Mouse (Mus musculus): Measurements from ENCODE around the gene Pstpip1.
A peak's percentile ranks its signal among the peaks of the same experiment; 100 is the strongest.

The Pstpip1 gene

DNA sequence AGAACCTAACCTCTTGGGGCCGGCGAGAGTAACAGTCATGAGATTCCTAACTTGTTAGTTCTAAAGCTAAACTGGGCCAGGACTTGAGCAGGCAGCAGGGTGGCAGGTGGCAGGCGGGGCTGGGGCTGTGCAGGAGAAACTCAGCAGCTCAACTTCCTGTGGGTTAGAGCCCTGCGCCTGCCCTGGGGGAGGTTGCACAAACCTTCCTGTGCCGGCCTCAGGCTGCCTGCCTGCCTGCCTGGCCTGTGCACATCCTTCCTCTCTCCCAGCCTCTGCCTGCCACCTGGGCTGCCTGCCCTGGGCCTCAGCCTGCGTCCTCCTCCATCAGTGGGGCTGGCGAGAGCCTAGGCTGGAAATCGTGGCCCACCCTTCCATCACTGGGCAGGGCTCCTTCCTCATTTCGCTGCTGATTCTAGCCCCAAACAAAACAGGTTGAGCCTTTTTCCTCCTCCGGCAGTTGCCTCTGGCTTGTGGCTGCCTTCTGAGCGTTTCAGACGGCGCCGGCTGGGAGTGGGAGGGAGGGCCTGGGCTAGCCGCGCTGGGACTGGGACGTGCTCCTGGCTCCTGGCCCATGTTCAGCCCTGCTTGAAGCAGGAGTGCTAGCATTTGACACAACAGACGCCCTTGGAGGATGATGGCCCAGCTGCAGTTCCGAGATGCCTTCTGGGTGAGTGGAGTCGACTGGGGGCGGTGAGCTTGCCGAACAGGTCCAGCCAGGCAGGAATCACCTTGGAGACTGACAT lies at the start of gene Pstpip1:
Gene Pstpip1, plus strand, starts transcription at position 185 of the 743 bp plus-strand sequence.
- DNase-seq: peak; percentile 94

DNA sequence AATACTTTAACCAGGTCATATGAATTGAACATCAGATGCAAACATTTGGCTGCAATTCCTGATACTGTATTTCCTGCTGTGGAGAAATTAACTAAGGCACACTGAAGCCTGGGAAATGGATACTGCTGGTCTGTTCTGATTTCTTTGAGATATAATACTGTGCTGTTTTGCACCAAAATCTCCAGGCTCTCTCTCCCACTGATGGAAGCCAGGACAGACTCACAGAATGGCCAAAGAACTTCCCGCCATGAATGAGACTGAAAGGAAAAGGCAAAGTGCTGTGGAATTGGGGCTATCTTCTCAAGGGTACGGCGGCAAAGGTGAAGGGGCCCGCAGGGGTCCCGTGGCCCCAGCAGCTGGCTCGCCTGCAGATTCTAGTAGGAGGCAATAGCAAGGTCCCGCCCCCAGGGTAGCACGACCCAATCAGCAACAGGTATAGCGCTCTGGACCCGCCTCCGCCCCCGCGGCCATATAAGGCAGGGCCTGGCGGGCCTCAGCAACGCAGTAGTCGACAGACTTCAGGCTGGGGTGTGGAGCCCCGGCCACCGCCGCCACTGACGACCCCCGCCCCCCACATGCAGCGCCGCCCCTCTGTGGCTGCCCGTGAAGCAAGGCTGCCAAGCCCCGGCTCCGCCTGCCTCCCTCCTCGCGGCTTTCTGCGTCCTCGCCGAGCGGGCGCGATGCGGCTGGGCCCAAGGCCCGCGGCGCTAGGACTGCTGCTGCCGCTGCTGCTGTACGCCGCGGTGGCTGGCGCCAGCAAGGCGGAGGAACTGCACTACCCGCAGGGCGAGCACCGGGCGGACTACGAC lies 48.2 kb upstream of the Pstpip1 start, which contains the start of gene Rcn2:
Gene Rcn2, plus strand, starts transcription at position 474 of the 809 bp plus-strand sequence.
- peak; percentile 99 for DNase-seq

DNA sequence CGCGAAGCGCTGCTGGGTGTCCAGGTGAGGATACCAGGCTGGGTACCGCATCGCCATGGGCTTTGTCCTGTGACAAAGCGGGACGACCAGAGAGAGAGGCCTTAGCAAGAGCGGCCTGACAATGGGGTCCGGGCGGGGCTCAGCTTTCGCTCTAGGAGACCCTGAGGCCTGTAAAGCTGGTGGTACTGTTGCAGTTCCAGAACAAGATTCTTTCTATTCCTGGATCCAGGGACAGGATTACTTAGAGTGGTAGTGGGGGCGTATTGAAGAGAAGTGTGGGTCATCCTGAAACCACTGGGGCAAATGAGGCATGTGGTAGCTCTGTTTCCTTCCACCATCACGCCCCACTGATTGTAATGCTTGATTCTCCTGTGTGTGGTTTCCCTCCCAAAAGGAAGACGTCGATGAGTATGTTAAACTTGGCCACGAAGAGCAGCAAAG lies 47.6 kb upstream of the Pstpip1 start:
- no peak for DNase-seq

DNA sequence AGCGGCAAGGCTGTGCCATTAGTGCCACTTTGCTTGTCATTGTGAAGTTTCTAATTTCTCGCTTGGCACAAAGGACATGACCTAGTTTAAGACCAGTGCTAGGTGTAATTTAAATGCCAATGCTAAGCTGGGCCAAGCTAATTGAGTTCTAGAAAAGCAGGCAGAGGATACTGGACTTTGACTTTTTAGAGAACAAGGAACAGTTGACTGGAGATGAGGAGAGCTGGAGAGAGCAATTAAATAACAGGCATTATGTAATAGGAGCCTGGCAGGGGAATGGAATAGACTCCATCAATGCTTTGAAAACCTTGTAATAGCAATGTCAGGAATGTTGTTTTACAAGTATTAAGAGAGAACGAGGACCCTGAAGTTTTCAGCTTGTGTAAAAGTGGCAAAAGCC lies 36.0 kb upstream of the Pstpip1 start:
- no peak for DNase-seq

DNA sequence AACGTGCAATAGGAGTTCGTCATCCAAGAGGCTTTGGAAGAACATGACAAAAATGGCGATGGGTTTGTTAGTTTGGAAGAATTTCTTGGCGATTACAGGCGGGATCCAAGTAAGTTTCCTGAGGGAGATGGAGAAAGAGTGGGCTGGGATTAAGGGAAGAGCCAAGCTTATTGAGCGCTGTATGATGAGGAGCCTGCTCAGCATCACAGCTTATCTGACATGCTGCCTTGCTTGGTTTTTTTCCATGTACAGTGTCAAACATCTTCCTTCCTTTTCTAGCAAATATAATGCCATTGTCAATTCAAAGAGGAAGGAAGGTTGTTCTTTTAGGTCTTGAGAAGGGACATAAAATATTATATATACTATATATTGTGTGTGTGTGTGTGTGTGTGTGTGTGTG lies 33.6 kb upstream of the Pstpip1 start:
- DNase-seq: no peak

DNA sequence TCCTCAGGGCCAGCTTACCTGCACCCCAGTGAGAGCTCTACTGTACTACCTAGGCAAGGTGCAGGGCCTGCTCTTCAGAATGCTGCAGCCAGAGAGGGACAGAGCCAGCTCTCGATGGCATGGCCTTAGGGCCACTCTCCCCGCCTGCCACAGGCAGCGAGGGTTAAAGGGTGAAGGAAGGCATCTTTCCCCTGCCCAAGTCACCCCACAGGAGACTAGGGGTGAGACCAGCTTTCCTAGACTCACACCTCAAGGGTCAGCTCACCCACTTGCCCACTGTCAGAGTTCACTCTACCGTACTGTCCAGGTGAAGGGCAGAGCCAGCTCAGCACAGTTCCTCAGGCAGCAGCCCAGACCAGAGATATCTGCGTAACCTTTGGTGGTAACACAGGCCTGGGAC lies 27.4 kb upstream of the Pstpip1 start:
- DNase-seq: no peak

DNA sequence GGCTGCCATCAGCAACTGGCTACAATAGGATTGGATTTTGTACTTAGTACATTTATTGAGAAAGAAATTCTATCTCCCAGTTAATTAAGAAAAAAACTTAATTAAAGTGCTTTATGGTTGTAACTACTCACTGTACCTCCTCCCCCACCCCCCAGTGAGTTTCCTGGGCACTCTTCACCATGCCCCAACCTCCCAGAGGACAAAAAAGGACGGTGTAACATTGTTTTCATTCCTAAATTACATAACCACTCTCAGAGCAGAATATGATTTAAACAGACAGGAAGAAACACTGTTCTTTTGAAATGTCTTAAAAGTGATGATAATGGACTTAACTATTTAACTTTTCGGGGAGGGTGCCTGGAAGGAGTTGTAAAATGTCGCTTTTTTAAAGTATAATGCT lies 24.8 kb upstream of the Pstpip1 start:
- no peak for DNase-seq

DNA sequence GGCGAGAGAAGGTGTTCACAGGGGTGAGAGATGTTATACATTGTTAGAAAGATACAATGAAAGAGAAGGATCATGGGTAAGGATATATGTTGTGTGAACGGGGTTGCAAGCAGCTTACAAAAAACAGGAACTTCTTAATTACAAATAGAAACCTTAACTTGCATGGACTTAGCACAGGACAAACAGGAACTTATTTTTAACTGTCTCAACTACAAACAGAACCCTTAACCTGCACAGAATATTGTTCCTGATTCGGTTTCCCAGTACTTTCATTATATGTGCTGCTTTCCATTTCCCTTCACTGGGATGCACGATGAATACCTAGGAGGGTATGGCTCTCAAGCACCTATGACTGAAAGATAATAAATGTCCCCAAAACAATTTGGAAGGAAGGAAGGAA lies 21.8 kb upstream of the Pstpip1 start:
- no peak for DNase-seq

DNA sequence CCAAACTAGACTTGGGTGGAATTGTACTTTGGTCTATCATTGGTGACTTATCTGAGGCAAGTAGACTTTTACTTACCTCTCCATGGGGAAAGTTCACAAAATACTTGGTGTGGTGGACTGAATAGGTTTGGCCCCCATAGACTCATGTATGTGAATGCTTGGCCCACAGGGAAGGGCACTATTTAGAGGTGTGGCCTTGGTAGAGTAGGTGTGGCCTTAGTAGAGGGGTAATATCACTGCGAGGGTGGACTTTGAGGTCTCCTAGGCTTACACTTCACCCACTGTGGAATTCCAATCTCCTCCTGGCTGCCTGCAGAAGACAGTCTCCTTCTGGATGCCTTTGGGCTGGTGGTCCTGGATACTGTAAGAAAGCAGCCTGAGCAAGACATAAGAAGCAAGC lies 21.1 kb upstream of the Pstpip1 start:
- no peak for DNase-seq

DNA sequence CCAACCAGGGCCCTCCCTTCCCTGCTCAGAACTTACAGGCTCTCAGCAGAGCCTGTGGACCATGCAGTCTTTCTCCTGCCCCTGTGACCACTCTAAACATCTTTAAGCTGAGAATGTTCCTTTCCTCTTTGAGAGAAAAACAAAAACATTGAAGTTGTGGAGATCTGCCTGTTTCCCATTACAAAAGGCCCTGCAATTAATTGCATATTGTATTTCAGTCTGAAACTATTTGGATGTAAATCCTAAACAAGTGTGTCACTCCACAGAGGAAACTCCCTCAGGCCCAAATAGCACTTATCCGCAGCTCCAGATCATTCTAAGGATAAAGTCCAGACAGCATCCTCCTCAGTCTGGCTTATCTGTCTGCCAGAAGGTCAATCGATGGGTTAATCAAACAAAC lies 16.9 kb upstream of the Pstpip1 start:
- no peak for DNase-seq

DNA sequence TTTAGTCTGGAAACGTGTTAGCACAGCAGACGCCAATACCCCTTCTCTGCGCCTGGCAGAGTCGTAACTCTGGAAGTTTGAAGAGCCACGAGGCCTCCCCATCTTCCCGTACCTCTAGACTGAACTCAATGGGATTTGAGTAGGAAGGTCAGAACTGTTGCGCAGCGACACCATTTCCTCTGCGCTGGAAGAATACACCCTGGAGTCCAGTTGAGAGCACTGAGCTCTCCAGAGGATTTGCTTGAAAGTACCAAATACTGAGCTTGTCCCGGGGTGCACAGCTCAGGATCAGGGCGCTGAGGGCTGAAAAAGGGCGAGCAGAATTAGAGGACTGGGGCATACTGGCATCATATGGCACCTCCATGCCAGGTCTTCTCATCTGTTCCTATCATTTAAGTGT lies 14.9 kb upstream of the Pstpip1 start:
- DNase-seq: no peak

DNA sequence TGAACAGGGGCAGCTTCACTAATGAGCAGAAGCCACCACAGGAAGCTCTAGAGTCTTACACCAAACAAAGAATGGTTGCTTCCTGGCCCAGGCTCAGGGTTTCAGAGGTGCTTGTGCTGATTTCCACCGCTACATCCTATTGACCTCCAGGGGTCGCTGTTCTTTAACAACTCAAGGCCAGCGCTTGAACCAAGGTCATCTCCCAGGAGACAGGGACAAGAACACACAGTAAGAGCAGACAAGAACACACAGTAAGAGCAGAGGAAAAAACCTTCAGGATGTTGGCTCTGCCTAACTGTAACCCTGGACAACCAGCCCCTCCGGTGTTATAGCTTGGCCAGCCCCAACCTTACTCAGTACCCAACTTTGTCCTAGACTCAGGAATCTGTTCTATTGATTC lies 14.5 kb upstream of the Pstpip1 start:
- peak; percentile 76 for DNase-seq

DNA sequence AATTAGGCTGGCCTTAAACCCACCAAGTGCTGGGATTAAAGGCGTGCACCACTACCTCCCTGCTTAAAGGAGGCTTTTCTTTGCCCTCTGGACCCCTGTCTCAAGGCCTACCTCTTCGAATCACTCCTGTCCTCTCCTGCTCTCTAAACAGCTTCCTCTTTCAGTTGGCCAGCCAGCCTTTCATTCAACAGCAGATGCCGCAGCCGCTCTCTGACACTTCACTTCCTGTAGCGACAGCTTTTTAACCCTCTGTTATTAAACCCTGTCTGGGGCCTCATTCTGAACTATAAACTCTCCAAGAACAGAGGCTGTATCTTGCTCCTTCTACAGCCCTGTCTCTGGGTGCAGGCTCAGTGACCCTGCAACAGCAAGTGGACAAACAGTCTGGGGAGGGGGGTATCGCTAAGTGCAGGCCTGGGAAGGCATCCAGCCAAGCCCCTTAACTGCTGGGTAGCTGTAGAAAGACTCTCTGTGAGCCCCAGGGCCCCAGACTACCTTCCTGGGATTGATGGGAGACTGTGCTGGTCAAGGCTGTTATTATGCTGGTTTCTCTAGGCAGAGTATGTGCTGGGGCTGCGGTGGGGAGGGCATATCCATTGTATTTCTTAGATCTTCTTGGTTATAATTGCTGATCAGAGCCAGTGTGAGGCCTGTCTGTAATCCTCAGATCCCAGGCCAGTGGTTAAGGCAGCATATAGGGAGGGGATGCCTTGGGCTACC lies 13.7 kb upstream of the Pstpip1 start:
- DNase-seq: peak; percentile 77

DNA sequence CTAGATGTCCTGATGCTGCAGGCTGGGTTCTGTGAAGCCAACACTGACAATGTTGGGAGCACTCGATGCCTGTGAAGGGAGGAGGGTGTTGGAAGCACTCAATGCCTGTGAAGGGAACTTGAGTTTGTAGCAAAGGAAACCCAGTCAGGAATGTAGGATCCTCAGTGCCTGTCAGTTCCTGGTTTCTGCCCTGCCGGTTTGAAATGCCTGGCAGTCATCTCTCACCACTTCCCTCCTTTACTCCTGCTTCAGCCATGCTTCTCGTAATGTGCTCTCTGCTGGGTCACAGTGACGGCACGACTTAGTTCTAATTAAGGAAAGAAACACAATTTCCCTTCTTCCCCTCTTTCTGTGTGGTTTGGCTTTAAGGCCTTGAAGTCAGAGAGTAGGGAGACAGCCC lies 10.2 kb upstream of the Pstpip1 start:
- no peak for DNase-seq

DNA sequence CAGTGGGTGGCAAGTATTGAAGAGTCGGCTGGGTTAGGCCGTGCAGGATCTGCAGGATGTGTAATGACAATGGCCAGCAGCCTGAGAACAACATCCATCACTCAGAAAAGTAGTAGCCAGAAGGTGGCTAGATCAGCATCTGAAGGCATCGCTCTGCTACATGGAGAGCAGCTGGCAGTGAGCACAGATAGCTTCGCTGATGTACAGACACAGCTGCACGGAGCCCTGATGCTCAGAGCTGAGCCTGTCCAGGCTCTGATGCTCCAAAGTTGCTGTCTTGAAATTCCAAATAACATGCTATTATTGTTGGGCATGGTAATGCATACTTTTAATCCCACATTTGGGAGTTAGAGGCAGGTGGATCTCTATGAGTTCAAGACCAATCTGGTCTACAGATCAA lies 3.2 kb upstream of the Pstpip1 start:
- DNase-seq: no peak

DNA sequence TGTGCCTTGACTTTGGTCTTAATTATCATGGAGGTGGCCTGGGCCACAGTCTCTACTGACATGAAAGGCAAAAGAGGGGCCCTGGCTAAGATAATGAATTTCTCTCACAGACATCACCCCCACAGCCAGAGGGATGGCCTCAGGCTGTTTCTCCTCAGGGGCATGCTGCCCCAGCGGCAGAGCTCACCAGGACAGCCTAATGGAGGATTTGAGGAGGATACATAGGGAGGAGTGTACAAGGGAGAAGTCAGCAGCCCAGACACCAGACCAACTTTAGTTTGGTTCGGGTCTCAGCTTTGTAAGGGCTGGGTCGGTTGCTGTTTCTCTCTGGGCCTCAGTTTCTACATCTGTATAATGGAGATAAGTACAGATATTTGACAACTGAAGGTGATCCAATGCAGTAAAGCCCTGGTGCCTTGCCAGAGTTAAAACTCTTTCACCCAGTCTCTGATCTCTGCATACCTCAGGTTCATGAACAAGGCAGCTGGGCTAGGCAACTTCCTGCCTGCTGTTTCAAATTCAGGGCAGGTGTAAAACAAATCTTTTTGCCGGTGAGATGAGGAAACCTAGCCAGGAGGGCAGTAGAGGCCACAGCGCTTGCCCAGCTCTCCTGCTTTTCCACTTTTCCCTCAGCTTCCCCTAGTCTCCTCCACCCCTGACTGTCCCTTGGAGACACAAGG lies 924 bp downstream of the Pstpip1 start:
- peak; percentile 65 for DNase-seq

DNA sequence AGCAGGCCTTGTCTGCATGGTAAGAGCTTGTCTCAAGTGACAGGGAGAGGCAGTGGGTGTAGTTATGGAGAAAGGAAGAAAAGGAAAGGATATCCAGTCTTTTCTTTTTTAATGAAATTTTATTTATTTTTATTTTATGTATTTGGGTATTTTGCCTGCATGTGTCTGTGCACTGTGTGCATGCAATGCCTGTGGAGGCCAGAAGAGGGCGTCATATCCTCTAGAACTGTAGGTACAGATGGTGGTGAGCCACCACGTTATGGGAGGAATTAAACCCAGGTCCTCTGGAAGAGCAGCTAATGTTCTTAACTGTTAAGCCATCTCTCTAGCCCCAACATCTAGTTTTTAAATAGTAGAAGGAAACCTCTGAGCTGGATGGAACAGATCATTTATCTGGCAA lies 2.3 kb downstream of the Pstpip1 start:
- peak; percentile 63 for DNase-seq

DNA sequence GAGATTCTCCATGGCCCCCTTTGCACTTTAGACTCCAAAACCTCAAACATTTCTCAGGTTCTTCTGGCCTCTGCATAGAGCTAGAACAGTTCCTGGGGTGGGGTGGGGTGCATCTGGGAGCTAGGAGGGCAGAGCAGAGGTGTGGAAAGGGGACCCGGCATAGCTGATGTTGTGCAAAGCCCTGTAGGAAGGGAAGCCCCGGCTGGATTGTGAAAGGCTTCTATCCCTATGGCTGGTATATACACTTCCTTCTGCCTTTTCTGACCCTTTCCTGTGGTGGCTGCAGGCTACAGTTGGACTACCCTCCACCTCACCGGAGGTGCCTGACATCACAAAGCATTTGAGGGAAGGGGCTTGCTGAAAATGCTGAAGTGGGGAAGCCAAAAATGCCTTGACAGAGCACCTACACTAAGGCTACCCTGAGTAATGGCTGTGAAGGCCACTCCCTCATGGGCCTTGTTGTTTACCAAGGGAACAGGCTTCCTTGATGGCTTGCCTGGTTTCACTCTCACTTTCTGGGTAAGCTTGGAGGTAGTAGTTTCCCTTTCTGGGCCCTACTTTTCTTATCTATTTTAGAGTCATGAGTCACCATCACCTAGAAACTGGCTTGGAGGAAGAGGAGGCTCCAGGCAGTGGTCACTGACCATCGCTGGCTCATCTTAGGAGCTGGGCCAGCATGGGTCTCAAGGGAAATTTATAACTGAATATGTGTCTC lies 8.0 kb downstream of the Pstpip1 start:
- DNase-seq: no peak

DNA sequence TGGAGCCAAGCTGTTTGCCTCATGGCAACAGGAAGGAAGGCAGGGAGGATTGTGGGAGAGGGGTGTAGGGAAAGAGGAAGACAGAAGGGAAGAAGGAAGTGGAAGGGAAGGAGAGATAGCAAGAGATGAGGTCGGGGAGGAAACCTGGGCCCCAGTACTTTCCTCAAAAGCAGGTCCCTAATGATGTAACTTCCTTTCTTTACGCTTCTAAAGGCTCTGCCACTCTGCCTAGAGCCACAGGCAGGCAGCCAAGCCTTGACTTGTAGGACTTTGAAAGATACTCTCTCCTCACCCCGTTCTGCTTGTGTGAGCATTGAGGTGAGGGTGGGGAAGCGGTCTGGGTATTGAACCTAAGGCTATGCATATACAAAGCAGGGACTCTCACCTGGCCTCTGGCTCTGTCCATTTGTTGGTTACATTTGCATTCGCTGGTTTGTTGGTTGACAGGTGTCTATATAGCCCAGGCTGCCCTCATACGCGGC lies 10.3 kb downstream of the Pstpip1 start:
- peak; percentile 26 for DNase-seq

DNA sequence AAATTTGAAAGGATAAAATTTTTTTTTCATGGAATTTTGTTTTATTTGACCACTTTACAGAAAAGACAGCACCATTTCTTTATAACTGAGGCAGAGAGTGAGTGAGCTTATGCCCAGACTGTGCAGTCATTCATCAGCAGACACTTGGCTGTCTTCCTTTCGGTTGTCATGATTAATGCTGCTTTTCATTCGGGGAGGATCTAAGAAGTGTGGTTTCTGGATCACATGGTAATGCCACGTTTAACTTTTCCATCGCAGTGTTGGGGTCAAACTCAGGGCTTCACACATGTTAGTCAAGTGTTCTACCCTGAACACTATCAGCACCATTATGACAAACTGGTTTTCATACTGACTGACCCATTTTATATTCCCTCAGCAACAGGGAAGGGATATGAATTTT lies 11.3 kb downstream of the Pstpip1 start:
- no peak for DNase-seq

DNA sequence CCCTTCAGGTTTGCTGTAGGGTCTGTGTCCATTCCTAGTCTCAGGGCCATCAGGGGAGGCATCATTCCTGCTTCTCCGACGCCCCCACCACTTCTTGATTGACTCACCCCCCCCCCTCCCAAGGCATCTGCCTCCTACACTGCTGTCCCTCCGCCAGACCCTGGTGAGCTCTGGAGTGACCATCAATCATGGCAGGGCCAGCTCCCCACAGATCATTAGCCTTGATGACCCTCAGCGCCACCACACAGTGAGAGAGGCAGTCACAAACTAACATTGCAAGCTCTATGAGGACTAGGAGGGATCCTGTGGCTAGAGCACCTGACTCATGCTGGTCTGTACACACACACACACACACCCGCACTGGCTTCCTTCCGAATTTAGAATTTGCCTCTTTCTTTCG lies 15.2 kb downstream of the Pstpip1 start:
- DNase-seq: no peak
